Mouse (Mus musculus) forebrain, embryonic 16.5 days (tissue): ENCODE data around the gene Trim40. TPM values are rescaled to one million over a fixed set of nuclear protein-coding genes. Genes with fewer than 3 reads are reported as not detected.

Experiments used
- ATAC-seq: fragments of 200-750 bp; cut with Nextera tagmentation; 2 replicates; pipeline ENCODE4 v1.8.0; 2017; ENCODE audit warnings: mild to moderate bottlenecking, moderate library complexity
- H3K27ac ChIP-seq: fragments of 300-500 bp; sonication (generic); 2 replicates; pipeline ENCODE4 v1.5.1; 2014; ENCODE audit warnings: low read length, control low read depth
- H3K27me3 ChIP-seq: fragments of 300-500 bp; sonication (generic); replicated peaks from 2 replicates; pipeline ENCODE4 v1.6.1; 2014; ENCODE audit warnings: low read length; ENCODE audit not compliant: control insufficient read depth, insufficient read depth
- H3K36me3 ChIP-seq: fragments of 300-500 bp; sonication (generic); 2 replicates; pipeline ENCODE4 v1.6.1; 2014; ENCODE audit not compliant: control insufficient read depth, insufficient read depth
- H3K4me1 ChIP-seq: fragments of 300-500 bp; sonication (generic); replicated peaks from 2 replicates; pipeline ENCODE4 v1.6.1; 2014; ENCODE audit warnings: low read length; ENCODE audit not compliant: control insufficient read depth, insufficient read depth
- H3K4me2 ChIP-seq: fragments of 300-500 bp; sonication (generic); 2 replicates; pipeline ENCODE4 v1.6.1; 2014; ENCODE audit warnings: mild to moderate bottlenecking, low read length, control low read depth
- H3K4me3 ChIP-seq: fragments of 300-500 bp; sonication (generic); replicated peaks from 2 replicates; pipeline ENCODE4 v1.5.1; 2014; ENCODE audit warnings: mild to moderate bottlenecking, low read length, control low read depth
- H3K9ac ChIP-seq: fragments of 300-500 bp; sonication (generic); replicated peaks from 2 replicates; pipeline ENCODE4 v1.6.1; 2014; ENCODE audit warnings: low read depth, low read length, control low read depth
- H3K9me3 ChIP-seq: fragments of 300-500 bp; sonication (generic); 2 replicates; pipeline ENCODE4 v1.6.1; 2016; ENCODE audit warnings: low read length; ENCODE audit not compliant: control insufficient read depth
- WGBS: fragments of 180-500 bp; shearing (Covaris S2); extraction: QIAGEN DNeasy Blood & Tissue Kit; methylation state at CpG from one replicate; pipeline ENCODE4 v1.1.7; 2014; 5-methylcytosine and 5-hydroxymethylcytosine counted together
- polyA plus RNA-seq: library from polyadenylated mRNA; unstranded; fragments of >200 nt; fragmentation: Nextera tagmentation; extraction: Ambion mirVana; gene quantifications from 2 replicates; pipeline ENCODE4 v1.2.1, GENCODE M21; 2015

Trim40 gene
- polyA plus RNA-seq, 1 experiment from 2014 or later = not detected

DNA sequence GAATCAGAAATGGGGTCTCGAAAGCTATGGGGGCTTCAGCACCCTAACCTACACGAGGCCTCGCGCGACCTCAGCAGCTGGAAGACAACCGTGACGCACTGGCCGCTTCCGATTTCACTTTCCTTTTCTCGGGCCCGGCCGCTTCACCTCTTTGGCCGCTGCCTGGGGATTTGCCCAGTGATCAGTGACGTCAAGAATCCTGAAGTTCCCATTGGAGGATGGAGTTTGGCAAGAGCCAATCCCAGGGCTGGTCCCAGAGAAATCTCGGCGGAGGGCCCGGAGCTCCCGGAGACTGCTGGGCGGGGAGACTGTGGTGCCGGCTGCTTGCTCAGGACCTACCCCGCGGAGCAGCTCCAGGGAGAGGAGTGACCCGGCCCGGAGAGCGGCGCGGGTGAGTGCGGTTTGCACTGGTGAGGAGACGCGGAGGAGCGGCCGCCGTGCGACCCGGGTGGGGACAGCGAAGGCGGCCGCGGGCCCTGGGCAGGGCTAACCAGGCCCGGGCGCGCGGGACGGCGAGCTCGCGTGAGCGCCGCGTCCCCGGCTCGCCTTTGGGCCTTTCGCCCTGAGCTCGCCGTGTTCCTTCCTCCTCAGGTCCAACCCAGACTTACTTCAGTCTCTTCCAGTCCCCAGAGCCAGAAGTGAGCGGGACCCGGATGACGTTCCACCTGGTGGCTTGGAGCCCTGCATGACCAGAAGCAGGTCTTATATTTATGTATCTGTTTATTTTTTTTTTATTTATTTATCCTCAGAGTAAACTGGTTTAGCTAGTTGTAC is 52.9 kb downstream of the Trim40 start, which contains the start of gene Trim26:
Gene Trim26, plus strand, starts transcription at position 261 of the 774 bp plus-strand sequence.
- under 1% methylated on average over 58 of the region's 58 CpGs for WGBS
- H3K27ac ChIP-seq = peak within 1 kb of the TSS; percentile 89
- H3K4me1 ChIP-seq = peaks cover 14% of the 10 kb centered on the region
- no peaks in the 10 kb centered on the region for H3K9me3 ChIP-seq
- peak within 1 kb of the TSS; percentile 66 for H3K4me2 ChIP-seq
- peak within 1 kb of the TSS; percentile 73 for H3K4me3 ChIP-seq
- ATAC-seq = peak; percentile 99
- H3K36me3 ChIP-seq = no peaks in the 10 kb centered on the region
- H3K9ac ChIP-seq = peak within 1 kb of the TSS; percentile 77
- H3K27me3 ChIP-seq = no peaks in the 10 kb centered on the region

DNA sequence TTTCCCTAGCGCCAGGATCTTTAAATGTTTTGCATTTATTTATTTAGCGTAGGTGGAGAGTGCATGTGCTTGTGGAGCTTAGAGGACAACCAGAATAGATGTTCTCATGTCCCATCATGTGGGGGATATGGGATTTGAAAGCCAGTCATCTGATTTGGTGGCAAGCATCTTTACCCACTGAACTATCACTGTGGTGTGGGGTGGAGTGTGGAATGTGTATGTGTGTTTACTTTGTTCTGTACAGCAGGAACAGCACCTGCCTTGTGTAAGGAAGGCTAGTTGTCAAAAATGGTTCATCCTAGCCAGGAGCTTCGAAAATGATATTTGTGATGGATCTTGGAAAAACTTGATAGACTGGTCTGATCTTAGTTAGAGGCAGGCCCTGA is 53.5 kb downstream of the Trim40 start:
- Histone ChIP-seq H3K9ac (peak overlapping the region; percentile 77), H3K9me3 (no peaks in the 10 kb centered on the region), H3K4me1 (peaks cover 14% of the 10 kb centered on the region), H3K4me3 (peak overlapping the region; percentile 73), H3K36me3 (no peaks in the 10 kb centered on the region), H3K4me2 (peak overlapping the region; percentile 64), H3K27me3 (no peaks in the 10 kb centered on the region), H3K27ac (peak overlapping the region; percentile 62)
- ATAC-seq = peak; percentile 24
- WGBS = 14% methylated on average over 3 of the region's 3 CpGs

DNA sequence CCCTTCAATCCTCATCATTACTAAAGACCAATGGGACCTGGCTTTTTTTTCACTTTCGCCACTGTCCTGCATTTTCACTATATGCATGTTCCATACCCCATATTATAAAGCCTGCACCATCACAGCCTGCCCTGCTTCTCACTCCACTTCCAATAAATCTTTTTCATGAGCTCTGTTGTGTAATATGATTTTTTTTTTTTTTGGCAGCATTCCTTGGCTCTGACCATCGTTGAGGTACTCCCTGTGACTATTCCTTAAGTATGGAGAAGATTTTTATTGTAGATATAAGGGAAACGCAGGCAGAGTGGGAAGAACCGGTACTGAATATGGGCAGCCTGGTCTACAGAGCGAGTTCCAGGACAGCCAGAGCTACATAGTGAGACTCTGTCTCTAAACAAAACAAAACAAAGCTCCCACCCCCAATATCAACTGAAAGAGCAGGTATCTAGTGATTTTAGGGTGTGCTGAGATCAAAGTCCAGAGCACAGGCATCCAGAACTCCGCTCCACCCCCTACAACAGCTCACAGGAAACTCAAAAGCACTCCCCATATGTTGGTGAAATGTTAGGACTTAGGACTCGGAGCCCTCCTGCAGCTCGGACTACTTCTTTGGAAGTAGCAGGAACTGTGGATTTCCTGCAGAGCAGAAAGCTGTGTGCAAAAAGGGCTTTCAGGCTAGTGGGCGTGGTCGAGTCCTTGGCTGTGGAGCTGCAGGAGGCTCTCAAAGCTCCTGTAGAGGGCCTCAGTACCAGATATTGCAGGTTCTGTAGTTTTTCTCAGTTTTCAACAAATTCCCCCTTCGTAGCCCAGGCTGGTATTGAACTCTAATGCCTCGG is 54.1 kb downstream of the Trim40 start:
- Histone ChIP-seq H3K27ac (no peak overlapping the region; the same call in none of the 2 replicates), H3K9me3 (no peaks in the 10 kb centered on the region), H3K4me2 (peak overlapping the region; percentile 64), H3K9ac (no peak overlapping the region), H3K4me1 (peaks cover 14% of the 10 kb centered on the region), H3K4me3 (peak overlapping the region; percentile 73; the same call in 1 of the 2 replicates), H3K27me3 (no peaks in the 10 kb centered on the region), H3K36me3 (no peaks in the 10 kb centered on the region)
- 33% methylated on average over 12 of the region's 12 CpGs for WGBS
- ATAC-seq = no peak; the same call in 1 of the 2 replicates

- no peak for ATAC-seq
- no peaks in the 10 kb centered on the region for H3K9me3 ChIP-seq
- H3K9ac ChIP-seq = no peak overlapping the region
- WGBS = 55% methylated on average over 4 of the region's 4 CpGs
- no peak overlapping the region for H3K27ac ChIP-seq
- peaks cover 11% of the 10 kb centered on the region for H3K4me1 ChIP-seq
- no peaks in the 10 kb centered on the region for H3K36me3 ChIP-seq
- no peak overlapping the region for H3K4me2 ChIP-seq
- H3K27me3 ChIP-seq = no peaks in the 10 kb centered on the region
- no peak overlapping the region for H3K4me3 ChIP-seq
These were observed 57.2 kb downstream of the Trim40 start for GRCm38 (mm10) chr17:36832694-36833093.

Other genes starting within 250 kb of the Trim40 start
- not detected in 2 replicates for gene H2-M9, start 247.5 kb downstream of the Trim40 start, polyA plus RNA-seq
- gene H2-M1, start 217.9 kb downstream of the Trim40 start, polyA plus RNA-seq = not detected in 2 replicates
- gene H2-M10.5, start 117.2 kb downstream of the Trim40 start, polyA plus RNA-seq = not detected in 2 replicates
- not detected in 2 replicates for gene H2-M10.6, start 78.0 kb downstream of the Trim40 start, polyA plus RNA-seq
- 33.1 and 38.2 TPM in 2 replicates for gene Trim26, start 53.0 kb downstream of the Trim40 start, polyA plus RNA-seq
- 0.25 and 0.31 TPM in 2 replicates for gene Trim15, start 22.9 kb downstream of the Trim40 start, polyA plus RNA-seq
- 1.1 and 1.7 TPM in 2 replicates for gene Trim10, start 20.5 kb downstream of the Trim40 start, polyA plus RNA-seq
- not detected in 2 replicates for gene Trim31, start 8.0 kb upstream of the Trim40 start, polyA plus RNA-seq
- gene Rnf39, start 52.8 kb upstream of the Trim40 start, polyA plus RNA-seq = 0.87 and 1.1 TPM in 2 replicates
- 143 and 146 TPM in 2 replicates for gene Ppp1r11, start 61.6 kb upstream of the Trim40 start, polyA plus RNA-seq
- gene Znrd1, start 68.4 kb upstream of the Trim40 start, polyA plus RNA-seq = 58.9 and 66.9 TPM in 2 replicates
- 4.8 and 5.1 TPM in 2 replicates for gene Znrd1as, start 68.5 kb upstream of the Trim40 start, polyA plus RNA-seq
- 0.25 TPM in 1 of 2 replicates, not detected in the other for gene 2410137M14Rik, start 91.1 kb upstream of the Trim40 start, polyA plus RNA-seq
- gene H2-M5, start 99.4 kb upstream of the Trim40 start, polyA plus RNA-seq = 1.6 and 2.3 TPM in 2 replicates
- gene Zfp57, start 111.0 kb upstream of the Trim40 start, polyA plus RNA-seq = 351 and 383 TPM in 2 replicates
- gene Mog, start 133.3 kb upstream of the Trim40 start, polyA plus RNA-seq = 1.9 and 2.9 TPM in 2 replicates
- 46.0 and 58.6 TPM in 2 replicates for gene Gabbr1, start 155.8 kb upstream of the Trim40 start, polyA plus RNA-seq
- gene Olfr90, start 198.4 kb upstream of the Trim40 start, polyA plus RNA-seq = not detected in 2 replicates
- not detected in 2 replicates for gene Olfr91, start 208.2 kb upstream of the Trim40 start, polyA plus RNA-seq
- not detected in 2 replicates for gene Olfr92, start 230.0 kb upstream of the Trim40 start, polyA plus RNA-seq